Mouse (Mus musculus) heart, adult 2 months (tissue): ENCODE data around the gene Pip5k1c. TPM values are rescaled to one million over a fixed set of nuclear protein-coding genes. Genes with fewer than 3 reads are reported as not detected.

Experiments
- DNase-seq, 2 experiments: peaks; one replicate each; pipeline ENCODE4 v3.0.0; 2021
- H3K27ac ChIP-seq: fragments of 200-600 bp; 2 replicates; pipeline ENCODE4 v1.8.1; 2022
- H3K27me3 ChIP-seq: fragments of 200-500 bp; 2 replicates; pipeline ENCODE4 v1.6.1; 2012; ENCODE audit warnings: mild to moderate bottlenecking, low read length, inconsistent platforms, mixed read lengths; ENCODE audit not compliant: control insufficient read depth, insufficient read depth
- H3K36me3 ChIP-seq: fragments of 200-500 bp; 2 replicates; pipeline ENCODE4 v1.6.1; 2012; ENCODE audit warnings: low read length, inconsistent platforms; ENCODE audit not compliant: control insufficient read depth, insufficient read depth
- H3K4me1 ChIP-seq: fragments of 200-500 bp; 2 replicates; pipeline ENCODE4 v1.6.1; 2011; ENCODE audit warnings: low read length; ENCODE audit not compliant: control insufficient read depth, insufficient read depth
- H3K4me3 ChIP-seq: fragments of 200-600 bp; 2 replicates; pipeline ENCODE4 v1.8.1; 2022
- H3K79me2 ChIP-seq: fragments of 200-500 bp; replicated peaks from 2 replicates; pipeline ENCODE4 v1.6.1; 2012; ENCODE audit warnings: mild to moderate bottlenecking, inconsistent platforms, low read length, moderate library complexity, mixed read lengths; ENCODE audit not compliant: control insufficient read depth, insufficient read depth
- H3K9ac ChIP-seq: fragments of 200-500 bp; 2 replicates; pipeline ENCODE4 v1.6.1; 2012; ENCODE audit warnings: low read depth, mild to moderate bottlenecking, control low read depth, inconsistent platforms, low read length, mixed read lengths
- CTCF ChIP-seq: fragments of 200-600 bp; IDR thresholded peaks from 2 replicates; pipeline ENCODE4 v1.8.1; 2022; ENCODE audit warnings: antibody characterized with exemption, mild to moderate bottlenecking, moderate library complexity
- EP300 ChIP-seq: fragments of 200-500 bp; IDR thresholded peaks from 2 replicates; pipeline ENCODE4 v1.6.1; 2011; ENCODE audit warnings: low read depth, low read length, control low read depth; ENCODE audit not compliant: insufficient read depth
- POLR2A ChIP-seq: fragments of 200-500 bp; IDR thresholded peaks from 2 replicates; pipeline ENCODE4 v1.6.1; 2011; ENCODE audit warnings: mild to moderate bottlenecking, low read depth, low read length, control low read depth; ENCODE audit not compliant: insufficient read depth
- WGBS: fragments of 180-500 bp; shearing (Covaris S2); methylation state at CpG from one replicate; pipeline ENCODE4 v1.1.7; 2018; 5-methylcytosine and 5-hydroxymethylcytosine counted together
- intact Hi-C: fragments of 180-260 bp; cut with DNase I; formaldehyde crosslinking; loops from one replicate; pipeline ENCODE4 v1.15.1; 2025
- polyA plus RNA-seq: library from polyadenylated mRNA; depleted of rRNA; stranded (reverse); fragments of >200 nt; gene quantifications from 2 replicates; pipeline ENCODE4 v1.2.3, GENCODE M21; 2012
- total RNA-seq, 2 experiments: library from RNA; stranded (reverse); gene quantifications; 2 replicates each; pipeline ENCODE4 v1.2.3; 2021

Pip5k1c gene
- total and polyA plus RNA-seq, 3 experiments, result 27.0 to 37.5 (median 28.0) TPM

GRCm38 (mm10) chr10:81252424-81253419, 40.0 kb upstream of the Pip5k1c start, which contains the start of gene Matk:
Gene Matk, plus strand, starts transcription at chr10:81252935.
- Histone ChIP-seq H3K27me3 (peaks cover 11% of the 10 kb centered on the region; the same call in 1 of the 2 replicates), H3K79me2 (no peaks in the 10 kb centered on the region), H3K9ac (no peak within 1 kb of the TSS), H3K4me3 (no peak within 1 kb of the TSS), H3K36me3 (no peaks in the 10 kb centered on the region), H3K4me1 (no peaks in the 10 kb centered on the region), H3K27ac (no peak within 1 kb of the TSS)
- intact Hi-C loops, result no loop called here
- TF ChIP-seq CTCF (no peak), EP300 (no peak), POLR2A (no peak)
- peak in 1 of 2 experiments; percentile 44 for DNase-seq
- WGBS, result 11% methylated on average over 44 of the region's 44 CpGs

GRCm38 (mm10) chr10:81254886-81255285, 37.9 kb upstream of the Pip5k1c start:
- Histone ChIP-seq H3K79me2 (no peaks in the 10 kb centered on the region), H3K9ac (no peak overlapping the region), H3K4me3 (no peak overlapping the region), H3K27me3 (peaks cover 15% of the 10 kb centered on the region; the same call in 1 of the 2 replicates), H3K4me1 (no peaks in the 10 kb centered on the region), H3K27ac (no peak overlapping the region), H3K36me3 (no peaks in the 10 kb centered on the region)
- intact Hi-C loops, result no loop called here
- DNase-seq, result no peak
- WGBS, result 61% methylated on average over 1 of the region's 1 CpGs
- no peak for TF ChIP-seq CTCF

- H3K9ac ChIP-seq, result no peak overlapping the region
Measured at GRCm38 (mm10) chr10:81257158-81258039, 35.4 kb upstream of the Pip5k1c start.

GRCm38 (mm10) chr10:81259225-81259884, 33.4 kb upstream of the Pip5k1c start:
- WGBS, result 33% methylated on average over 21 of the region's 21 CpGs
- no peak overlapping the region for H3K4me3 ChIP-seq
- TF ChIP-seq POLR2A (no peak), EP300 (no peak), CTCF (no peak)
- no peaks in the 10 kb centered on the region for H3K4me1 ChIP-seq
- DNase-seq, result no peak
- H3K36me3 ChIP-seq, result no peaks in the 10 kb centered on the region
- H3K79me2 ChIP-seq, result no peaks in the 10 kb centered on the region
- H3K9ac ChIP-seq, result no peak overlapping the region
- H3K27me3 ChIP-seq, result peaks cover 11% of the 10 kb centered on the region; the same call in 1 of the 2 replicates
- no peak overlapping the region for H3K27ac ChIP-seq
- intact Hi-C loops, result no loop called here

More at GRCm38 (mm10) chr10:81257158-81258039, 35.4 kb upstream of the Pip5k1c start:
- WGBS, result 5% methylated on average over 62 of the region's 62 CpGs
- Histone ChIP-seq H3K27ac (no peak overlapping the region), H3K4me1 (no peaks in the 10 kb centered on the region), H3K36me3 (no peaks in the 10 kb centered on the region), H3K27me3 (peaks cover 15% of the 10 kb centered on the region; the same call in 1 of the 2 replicates), H3K4me3 (peak overlapping the region; percentile 22), H3K79me2 (no peaks in the 10 kb centered on the region)
- intact Hi-C loops, result no loop called here
- no peak for TF ChIP-seq CTCF
- TF ChIP-seq POLR2A, result no peak
- no peak for TF ChIP-seq EP300
- DNase-seq, result no peak

- Histone ChIP-seq H3K4me3 (no peak overlapping the region), H3K4me1 (peaks cover 2% of the 10 kb centered on the region; the same call in 1 of the 2 replicates), H3K27me3 (peaks cover 11% of the 10 kb centered on the region; the same call in 1 of the 2 replicates), H3K9ac (no peak overlapping the region), H3K79me2 (no peaks in the 10 kb centered on the region), H3K36me3 (no peaks in the 10 kb centered on the region), H3K27ac (no peak overlapping the region)
- DNase-seq, result no peak
- TF ChIP-seq EP300 (no peak), CTCF (no peak), POLR2A (no peak)
- WGBS, result 93% methylated on average over 4 of the region's 4 CpGs
- intact Hi-C loops, result no loop called here
Measured at GRCm38 (mm10) chr10:81261025-81261424, 31.7 kb upstream of the Pip5k1c start.
